Mouse (Mus musculus) limb, embryonic 12.5 days (tissue): ENCODE data around the gene Wdr37. TPM values are rescaled to one million over a fixed set of nuclear protein-coding genes. Genes with fewer than 3 reads are reported as not detected.

Experiments
- microRNA-seq: library from miRNA; unstranded; fragments of <30 nt; microRNA quantifications from one replicate; pipeline ENCODE4, GENCODE M21; 2017
- polyA plus RNA-seq: library from polyadenylated mRNA; unstranded; fragments of >200 nt; fragmentation: Nextera tagmentation; extraction: Ambion mirVana; gene quantifications from 2 replicates; pipeline ENCODE4 v1.2.1, GENCODE M21; 2016

Gene Wdr37
- polyA plus RNA-seq, 1 experiment from 2014 or later: 31.0 TPM

Small RNA genes lying within 50 kb of the gene (microRNA-seq; reads per million reads assigned to microRNA genes)
- not detected for gene Gm22750

Other genes starting within 250 kb of the Wdr37 start
- 75.6 and 81.8 TPM in 2 replicates for gene Idi1, start 13.6 kb upstream of the Wdr37 start, polyA plus RNA-seq
- not detected in 2 replicates for gene Gm9745, start 76.3 kb upstream of the Wdr37 start, polyA plus RNA-seq
- gene Idi2, start 81.0 kb upstream of the Wdr37 start, polyA plus RNA-seq: not detected in 2 replicates
- 89.9 and 91.5 TPM in 2 replicates for gene Gtpbp4, start 124.2 kb upstream of the Wdr37 start, polyA plus RNA-seq
- 32.2 and 35.0 TPM in 2 replicates for gene Larp4b, start 222.0 kb upstream of the Wdr37 start, polyA plus RNA-seq